Mouse (Mus musculus): ENCODE measurements around the gene Cdk6. TPM values are rescaled to one million over a fixed set of nuclear protein-coding genes. Genes with fewer than 3 reads are reported as not detected.
A peak's percentile ranks its signal among the peaks of the same experiment; 100 is the strongest.

Gene Cdk6
- polyA plus RNA-seq, 1 experiment from 2014 or later: 16.6 TPM

DNA sequence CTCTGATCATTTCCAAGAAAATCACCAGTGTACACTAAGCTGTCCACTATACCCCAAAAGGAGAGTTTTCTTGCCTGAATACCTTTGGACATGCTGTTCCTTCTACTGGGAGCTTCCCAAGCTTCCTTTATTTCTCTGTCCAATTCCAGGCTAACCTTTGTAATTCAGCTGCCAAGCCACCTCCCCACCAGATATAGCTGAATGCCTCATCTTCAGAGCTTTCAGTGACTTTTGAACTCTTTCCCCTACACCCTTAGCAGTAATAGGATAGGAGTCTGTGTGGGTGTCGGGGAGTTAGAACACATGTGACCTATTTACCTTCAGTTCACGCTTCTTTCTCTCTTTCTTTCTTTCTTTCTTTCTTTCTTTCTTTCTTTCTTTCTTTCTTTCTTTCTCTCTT, 34.9 kb downstream of the Cdk6 start:
- DNase-seq (ENCODE audit: low spot score) (no peak), ATAC-seq (ENCODE audit: low FRiP score, low TSS enrichment) (no peak)
- Histone ChIP-seq H3K4me3 (ENCODE audit: low read depth, low read length) (no peak overlapping the region), H3K27ac (replicated peaks) (no peak overlapping the region), H3K36me3 (ENCODE audit: control insufficient read depth, insufficient read depth, low read length) (no peaks in the 10 kb centered on the region), H3K4me2 (replicated peaks; ENCODE audit: low read depth) (no peak overlapping the region), H3K9me3 (ENCODE audit: control insufficient read depth, low read length) (no peaks in the 10 kb centered on the region), H3K9ac (ENCODE audit: low read length) (no peak overlapping the region), H3K27me3 (ENCODE audit: control insufficient read depth, insufficient read depth, low read length) (no peaks in the 10 kb centered on the region), H3K4me1 (replicated peaks; ENCODE audit: control insufficient read depth, insufficient read depth) (no peaks in the 10 kb centered on the region)
- TF ChIP-seq CTCF (IDR thresholded peaks at IDR 0.05; ENCODE audit: low read depth) (no peak), EP300 (optimal IDR thresholded peaks at IDR 0.05) (no peak)
- WGBS: 87% methylated on average over 2 of the region's 2 CpGs

GRCm38 (mm10) chr5:3379252-3379651, 38.0 kb downstream of the Cdk6 start:
- no peaks in the 10 kb centered on the region for H3K27me3 ChIP-seq (ENCODE audit: control insufficient read depth, insufficient read depth, low read length)
- no peak for TF ChIP-seq CTCF (IDR thresholded peaks at IDR 0.05; ENCODE audit: low read depth)
- no peak for TF ChIP-seq EP300 (optimal IDR thresholded peaks at IDR 0.05)
- H3K9me3 ChIP-seq (ENCODE audit: control insufficient read depth, low read length): no peaks in the 10 kb centered on the region
- H3K4me2 ChIP-seq (replicated peaks; ENCODE audit: low read depth): no peak overlapping the region
- no peak overlapping the region for H3K9ac ChIP-seq (ENCODE audit: low read length)
- 65% methylated on average over 4 of the region's 4 CpGs for WGBS
- H3K4me1 ChIP-seq (replicated peaks; ENCODE audit: control insufficient read depth, insufficient read depth): no peaks in the 10 kb centered on the region
- H3K36me3 ChIP-seq (ENCODE audit: control insufficient read depth, insufficient read depth, low read length): no peaks in the 10 kb centered on the region
- no peak overlapping the region for H3K4me3 ChIP-seq (ENCODE audit: low read depth, low read length)
- DNase-seq (ENCODE audit: low spot score) (no peak), ATAC-seq (ENCODE audit: low FRiP score, low TSS enrichment) (no peak)
- H3K27ac ChIP-seq (replicated peaks): no peak overlapping the region

DNA sequence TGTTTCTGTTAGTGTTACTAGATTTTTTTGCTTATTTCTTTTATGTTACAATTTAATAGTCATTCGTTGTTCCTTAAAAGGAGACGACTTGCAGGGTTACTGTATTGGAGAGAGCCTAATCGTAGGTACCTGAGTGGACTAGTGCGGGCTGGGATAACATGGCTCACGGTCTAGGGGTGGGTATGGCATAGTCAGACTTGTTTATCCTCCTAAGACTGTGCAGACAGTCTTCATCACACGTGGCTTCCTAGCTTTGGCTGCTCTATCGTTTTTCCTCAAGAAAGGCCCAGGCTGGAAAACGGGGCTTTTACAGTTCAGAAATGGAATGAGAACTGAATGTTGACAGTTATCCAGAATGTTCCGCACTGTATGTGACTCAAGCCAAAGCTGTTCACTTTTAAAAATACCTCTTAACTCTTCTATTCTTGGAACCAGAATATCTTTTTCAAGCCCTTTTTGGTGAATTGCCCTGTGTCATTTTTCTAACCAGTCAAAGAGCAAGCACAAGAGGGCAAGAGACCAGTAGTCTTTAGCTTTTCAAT, 39.5 kb downstream of the Cdk6 start:
- Histone ChIP-seq H3K9ac (ENCODE audit: low read length) (no peak overlapping the region), H3K4me2 (replicated peaks; ENCODE audit: low read depth) (no peak overlapping the region), H3K4me1 (replicated peaks; ENCODE audit: control insufficient read depth, insufficient read depth) (no peaks in the 10 kb centered on the region), H3K9me3 (ENCODE audit: control insufficient read depth, low read length) (no peaks in the 10 kb centered on the region), H3K4me3 (ENCODE audit: low read depth, low read length) (no peak overlapping the region), H3K36me3 (ENCODE audit: control insufficient read depth, insufficient read depth, low read length) (no peaks in the 10 kb centered on the region), H3K27me3 (ENCODE audit: control insufficient read depth, insufficient read depth, low read length) (no peaks in the 10 kb centered on the region), H3K27ac (replicated peaks) (peak overlapping the region; percentile 56)
- peak; percentile 38; the same call in 1 of the 2 replicates for ATAC-seq (ENCODE audit: low FRiP score, low TSS enrichment)
- WGBS: 53% methylated on average over 9 of the region's 9 CpGs
- TF ChIP-seq CTCF (IDR thresholded peaks at IDR 0.05; ENCODE audit: low read depth) (no peak), EP300 (optimal IDR thresholded peaks at IDR 0.05) (no peak)
- no peak for DNase-seq (ENCODE audit: low spot score)

DNA sequence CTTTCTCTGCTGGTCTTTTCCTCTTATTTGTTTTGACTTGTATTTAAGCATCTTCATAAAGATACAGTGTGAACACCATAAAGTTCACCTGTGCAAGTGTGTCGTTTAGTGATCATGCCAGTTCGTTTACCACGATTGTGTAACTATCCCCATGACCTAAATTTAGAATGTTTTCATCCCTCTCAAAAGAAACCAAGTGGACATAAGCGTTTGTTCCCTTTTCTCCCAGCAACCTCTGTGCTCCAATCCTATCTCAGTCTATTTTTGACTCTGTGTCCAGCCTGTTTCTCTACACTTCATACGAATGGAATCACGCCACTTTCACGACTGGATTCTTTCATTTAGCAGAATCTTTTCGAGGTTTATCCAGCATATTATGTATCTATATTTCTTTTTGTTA, 40.5 kb downstream of the Cdk6 start:
- DNase-seq (ENCODE audit: low spot score): no peak
- ATAC-seq (ENCODE audit: low FRiP score, low TSS enrichment): no peak
- TF ChIP-seq CTCF (IDR thresholded peaks at IDR 0.05; ENCODE audit: low read depth): no peak
- no peak for TF ChIP-seq EP300 (optimal IDR thresholded peaks at IDR 0.05)
- no peaks in the 10 kb centered on the region for H3K27me3 ChIP-seq (ENCODE audit: control insufficient read depth, insufficient read depth, low read length)
- no peak overlapping the region for H3K9ac ChIP-seq (ENCODE audit: low read length)
- no peaks in the 10 kb centered on the region for H3K4me1 ChIP-seq (replicated peaks; ENCODE audit: control insufficient read depth, insufficient read depth)
- no peak overlapping the region for H3K4me3 ChIP-seq (ENCODE audit: low read depth, low read length)
- H3K9me3 ChIP-seq (ENCODE audit: control insufficient read depth, low read length): no peaks in the 10 kb centered on the region
- H3K27ac ChIP-seq (replicated peaks): no peak overlapping the region
- no peak overlapping the region for H3K4me2 ChIP-seq (replicated peaks; ENCODE audit: low read depth)
- H3K36me3 ChIP-seq (ENCODE audit: control insufficient read depth, insufficient read depth, low read length): no peaks in the 10 kb centered on the region
- 70% methylated on average over 8 of the region's 8 CpGs for WGBS

- no peak overlapping the region for H3K27ac ChIP-seq (replicated peaks)
- TF ChIP-seq CTCF (IDR thresholded peaks at IDR 0.05; ENCODE audit: low read depth) (no peak), EP300 (optimal IDR thresholded peaks at IDR 0.05) (no peak)
- no peaks in the 10 kb centered on the region for H3K27me3 ChIP-seq (ENCODE audit: control insufficient read depth, insufficient read depth, low read length)
- H3K4me2 ChIP-seq (replicated peaks; ENCODE audit: low read depth): no peak overlapping the region
- no peaks in the 10 kb centered on the region for H3K4me1 ChIP-seq (replicated peaks; ENCODE audit: control insufficient read depth, insufficient read depth)
- no peaks in the 10 kb centered on the region for H3K9me3 ChIP-seq (ENCODE audit: control insufficient read depth, low read length)
- ATAC-seq (ENCODE audit: low FRiP score, low TSS enrichment) (no peak), DNase-seq (ENCODE audit: low spot score) (no peak)
- H3K36me3 ChIP-seq (ENCODE audit: control insufficient read depth, insufficient read depth, low read length): no peaks in the 10 kb centered on the region
- H3K4me3 ChIP-seq (ENCODE audit: low read depth, low read length): no peak overlapping the region
- H3K9ac ChIP-seq (ENCODE audit: low read length): no peak overlapping the region
- WGBS: 73% methylated on average over 13 of the region's 13 CpGs
Measured at GRCm38 (mm10) chr5:3382343-3383040, 41.2 kb downstream of the Cdk6 start.

DNA sequence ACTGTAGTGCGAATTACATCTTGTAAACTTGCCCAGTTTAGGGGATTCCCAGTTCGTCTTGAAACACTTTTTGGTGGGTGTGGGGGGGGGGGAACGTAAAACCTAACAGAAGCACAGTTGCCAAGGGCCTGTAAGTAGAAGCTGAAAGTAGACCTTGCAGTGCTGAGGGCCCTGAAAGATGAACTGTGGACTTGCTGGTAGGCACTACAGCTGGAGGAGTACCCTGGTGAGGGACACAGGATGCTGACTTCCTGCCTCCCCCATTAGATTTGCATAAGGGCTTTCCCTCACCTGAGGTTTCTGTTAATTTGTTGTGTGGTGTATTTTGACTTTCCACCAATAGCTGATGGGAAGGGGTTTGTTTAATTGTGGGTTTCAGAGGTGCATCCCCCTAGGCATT, 42.3 kb downstream of the Cdk6 start:
- Histone ChIP-seq H3K9ac (ENCODE audit: low read length) (no peak overlapping the region), H3K36me3 (ENCODE audit: control insufficient read depth, insufficient read depth, low read length) (no peaks in the 10 kb centered on the region), H3K27me3 (ENCODE audit: control insufficient read depth, insufficient read depth, low read length) (no peaks in the 10 kb centered on the region), H3K4me3 (ENCODE audit: low read depth, low read length) (no peak overlapping the region), H3K4me2 (replicated peaks; ENCODE audit: low read depth) (no peak overlapping the region), H3K9me3 (ENCODE audit: control insufficient read depth, low read length) (no peaks in the 10 kb centered on the region), H3K27ac (replicated peaks) (no peak overlapping the region), H3K4me1 (replicated peaks; ENCODE audit: control insufficient read depth, insufficient read depth) (no peaks in the 10 kb centered on the region)
- DNase-seq (ENCODE audit: low spot score): no peak
- WGBS: 44% methylated on average over 3 of the region's 3 CpGs
- no peak for ATAC-seq (ENCODE audit: low FRiP score, low TSS enrichment)
- TF ChIP-seq CTCF (IDR thresholded peaks at IDR 0.05; ENCODE audit: low read depth) (no peak), EP300 (optimal IDR thresholded peaks at IDR 0.05) (no peak)
